Mouse (Mus musculus) leukemia stem cell, adult 10-12 weeks (primary cell): ENCODE measurements around the gene Prpf40b. TPM values are rescaled to one million over a fixed set of nuclear protein-coding genes. Genes with fewer than 3 reads are reported as not detected.

Experiments used
- polyA plus RNA-seq: library from polyadenylated mRNA; stranded (reverse); fragments of >175 nt; gene quantifications from 2 replicates; pipeline ENCODE4 v1.2.3, GENCODE M21; 2012; ENCODE audit warnings: low replicate concordance

The Prpf40b gene
- 20.8 and 37.7 TPM in 2 replicates for polyA plus RNA-seq

DNA sequence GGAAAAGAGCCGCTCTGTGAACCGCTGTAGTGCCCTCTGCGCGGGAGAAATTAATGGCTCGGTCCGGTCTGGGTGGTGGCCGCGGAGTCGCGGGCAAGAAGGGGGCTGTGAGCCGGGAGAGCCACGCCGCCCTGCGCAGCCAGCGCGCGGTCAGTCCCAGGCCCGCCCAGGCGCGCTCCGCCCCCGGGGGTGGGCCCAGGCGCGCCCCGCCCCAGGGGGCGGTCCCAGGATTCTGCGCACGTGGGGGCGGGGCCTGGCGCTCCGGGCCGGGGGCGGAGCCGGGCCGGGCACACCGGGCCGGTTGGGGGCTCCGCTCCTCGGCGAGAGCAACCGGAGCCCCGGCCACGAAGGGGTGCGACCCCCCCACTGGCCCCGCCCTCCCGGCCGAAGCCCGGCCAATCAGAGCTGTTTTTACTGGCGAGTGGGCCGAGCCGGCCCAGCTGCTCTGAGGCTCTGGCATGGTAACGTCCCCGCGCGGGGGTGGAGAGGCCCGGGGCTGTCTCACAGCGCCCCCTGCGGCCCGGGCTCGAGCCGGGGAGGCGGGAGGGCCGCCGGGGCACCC lies at the start of gene Prpf40b:
Prpf40b (plus strand) TSS at position 275 of the 562 bp plus-strand sequence.

DNA sequence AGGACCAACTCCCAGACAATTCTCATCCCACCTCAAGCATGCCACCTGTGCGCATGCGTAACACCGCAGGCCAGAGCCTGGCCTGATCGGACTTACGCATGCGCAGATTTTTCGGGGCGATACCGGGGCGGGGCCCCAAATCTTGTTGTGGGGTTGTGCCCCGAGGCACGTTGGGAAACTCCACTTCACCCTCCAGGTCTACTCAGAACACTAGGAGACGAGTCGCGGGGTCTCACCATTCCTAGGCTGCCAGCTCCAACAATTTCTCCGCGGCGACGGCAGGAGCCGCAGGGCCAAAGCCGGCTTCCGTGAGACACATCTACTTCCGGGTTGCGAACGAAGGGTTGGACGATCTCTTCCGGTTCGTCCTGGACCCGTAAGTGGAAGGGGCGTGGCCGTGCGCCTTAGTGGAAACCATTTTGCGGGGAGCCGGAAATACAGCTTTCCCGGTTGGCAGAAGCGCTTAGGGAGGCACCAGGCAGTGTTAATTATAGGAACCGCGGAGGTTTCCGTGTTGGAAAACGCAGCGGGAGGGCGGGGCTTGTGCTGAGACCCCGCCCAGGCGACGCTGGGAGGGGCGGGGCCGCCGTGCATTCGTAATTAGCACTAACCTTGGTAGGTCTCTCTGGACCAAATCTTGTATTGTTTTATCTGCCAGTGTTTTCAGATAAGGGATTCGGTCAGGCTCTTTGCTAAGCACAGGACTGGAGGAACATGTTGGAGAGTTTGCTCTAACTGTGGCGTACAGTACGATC lies 43.1 kb upstream of the Prpf40b start, which contains the start of gene Mcrs1:
Mcrs1 (minus strand) TSS at position 336 of the 755 bp plus-strand sequence.

DNA sequence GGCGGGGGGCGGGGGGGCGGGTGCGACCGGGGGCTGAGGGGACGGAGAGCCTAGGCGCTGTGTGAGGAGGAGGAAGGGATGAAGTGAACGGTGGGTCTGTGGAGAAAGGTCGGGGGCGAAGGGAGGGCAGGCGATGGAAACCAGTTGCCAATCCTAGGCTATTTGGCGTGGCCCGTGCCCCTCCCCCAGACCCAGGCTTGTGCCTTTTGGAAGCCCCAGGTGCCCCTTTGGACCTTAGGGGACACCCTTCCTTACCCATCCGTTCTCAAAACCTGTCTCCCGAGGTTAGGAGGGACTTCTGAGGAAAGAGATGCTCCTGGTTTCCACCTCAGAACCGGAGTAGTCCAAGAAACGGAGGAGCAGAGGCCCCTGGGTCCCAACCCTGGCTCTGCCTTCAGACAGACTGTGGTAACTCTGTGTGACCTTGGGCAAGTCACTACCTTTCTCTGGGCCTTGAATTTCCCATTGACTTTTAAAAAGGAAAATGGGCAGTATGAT lies 646 bp downstream of the Prpf40b start, which contains the start of gene Fam186b:
Fam186b (minus strand) TSS at position 405 of the 498 bp plus-strand sequence.

Other genes with a start within 250 kb of the Prpf40b start
- gene Prph, start 239.9 kb upstream of the Prpf40b start, polyA plus RNA-seq, result not detected in 2 replicates
- 84.4 and 87.8 TPM in 2 replicates for gene Troap, start 220.5 kb upstream of the Prpf40b start, polyA plus RNA-seq
- gene C1ql4, start 207.3 kb upstream of the Prpf40b start, polyA plus RNA-seq, result not detected in 2 replicates
- 0.11 TPM in 1 of 2 replicates, not detected in the other for gene Dnajc22, start 201.9 kb upstream of the Prpf40b start, polyA plus RNA-seq
- 0.27 and 0.60 TPM in 2 replicates for gene Spats2, start 169.2 kb upstream of the Prpf40b start, polyA plus RNA-seq
- gene Kcnh3, start 70.2 kb upstream of the Prpf40b start, polyA plus RNA-seq, result 0.46 and 0.48 TPM in 2 replicates
- gene Mcrs1, start 43.1 kb upstream of the Prpf40b start, polyA plus RNA-seq, result 70.0 and 92.1 TPM in 2 replicates
- gene Fam186b, start 801 bp downstream of the Prpf40b start, polyA plus RNA-seq, result not detected in 2 replicates
- 6.8 and 9.3 TPM in 2 replicates for gene Fmnl3, start 75.4 kb downstream of the Prpf40b start, polyA plus RNA-seq
- gene Tmbim6, start 97.8 kb downstream of the Prpf40b start, polyA plus RNA-seq, result 177 and 273 TPM in 2 replicates
- 6.2 and 9.8 TPM in 2 replicates for gene Nckap5l, start 162.7 kb downstream of the Prpf40b start, polyA plus RNA-seq
- gene Bcdin3d, start 179.6 kb downstream of the Prpf40b start, polyA plus RNA-seq, result 3.8 and 5.3 TPM in 2 replicates
- 0.01 TPM in 1 of 2 replicates, not detected in the other for gene Faim2, start 233.1 kb downstream of the Prpf40b start, polyA plus RNA-seq